18 mouse cellular contexts compared by ENCODE assay signal in the genomic region with DNA sequence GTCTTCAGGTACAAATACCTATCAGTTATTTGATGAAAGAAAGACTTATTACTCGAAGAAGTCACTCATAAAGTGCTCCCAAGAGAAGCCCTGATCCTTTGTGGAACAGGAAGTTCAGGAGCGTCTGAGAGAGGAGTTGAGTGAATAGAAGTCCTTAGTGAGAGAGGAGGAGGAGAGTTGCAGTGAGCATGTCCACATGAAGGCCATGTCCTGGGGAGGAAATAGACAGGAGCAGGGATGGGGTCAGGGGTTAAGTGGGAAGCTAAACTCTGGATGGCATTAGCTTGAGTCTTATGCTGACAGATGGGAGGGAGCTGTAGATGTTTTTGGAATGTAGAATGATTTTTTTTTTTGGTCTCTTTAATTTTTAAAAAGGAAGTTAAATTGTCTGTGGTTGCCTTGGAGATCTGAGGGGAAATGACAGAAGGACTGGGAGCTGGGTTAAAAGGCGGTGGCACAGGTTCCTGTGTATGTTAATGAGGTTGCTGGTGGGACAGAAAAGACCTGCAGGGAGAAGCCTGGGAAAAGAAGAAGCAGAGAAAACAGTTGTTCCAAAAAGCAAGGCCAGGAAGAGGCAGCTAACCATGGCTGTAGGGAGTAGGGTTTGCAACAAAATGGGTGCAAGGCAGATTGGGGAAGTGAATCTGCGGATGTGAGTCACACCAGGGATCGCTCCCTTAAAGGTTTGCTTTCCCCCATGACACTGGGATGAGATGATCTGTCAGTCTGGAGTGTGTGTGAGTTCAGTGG.
A peak's percentile ranks its signal among the peaks of the same experiment; 100 is the strongest.
DNase-seq lines count a peak whose midpoint lies in the region; ATAC-seq and TF ChIP-seq lines count a peak whose summit lies in the region.
"Had no signal": no experiment of that assay in that cellular context is flagged by ENCODE, and none has a peak within 500 bp of the region (broad histone marks: within the 10 kb centered on the region; RNA-seq: fewer than 3 reads in every experiment).

No protein-coding gene starts in this region.

- DNase-seq in forebrain, postnatal 0 days = no peak
- no peak for DNase-seq in forebrain, embryonic 10.5 days (ENCODE audit: extremely low spot score, low spot score)
- peak; percentile 25 for DNase-seq in lung, postnatal 36 days
- no peak for DNase-seq in lung, postnatal 25 days (ENCODE audit: low spot score)
- no peak for DNase-seq in thymus, postnatal 10 days (ENCODE audit: low spot score in 2 of 2)
- DNase-seq in stomach, postnatal 0 days (ENCODE audit: low spot score) = no peak
- no peak for DNase-seq in heart, postnatal 4 days
- DNase-seq: cerebellum, adult 9-10 months; heart, postnatal 10 days; kidney, adult 8-10 months; kidney, postnatal 4 days; lung, postnatal 10 days had no signal

- no peaks in the 10 kb centered on the region for H3K36me3 ChIP-seq in forebrain, postnatal 0 days (ENCODE audit: insufficient read depth)
- H3K36me3 ChIP-seq in forebrain, embryonic 10.5 days (replicated peaks) = no peaks in the 10 kb centered on the region
- no peaks in the 10 kb centered on the region for H3K36me3 ChIP-seq in stomach, postnatal 0 days (ENCODE audit: control insufficient read depth, insufficient read depth, low read length)
- H3K36me3 ChIP-seq: embryonic facial prominence, embryonic 12.5 days; neural tube, embryonic 13.5 days had no signal

- TF ChIP-seq EP300 in stomach, postnatal 0 days (optimal IDR thresholded peaks at IDR 0.05) = no peak

- no peaks in the 10 kb centered on the region for H3K4me1 ChIP-seq in forebrain, postnatal 0 days (ENCODE audit: insufficient read depth)
- H3K4me1 ChIP-seq in forebrain, embryonic 10.5 days = peaks cover 8% of the 10 kb centered on the region
- no peaks in the 10 kb centered on the region for H3K4me1 ChIP-seq in stomach, postnatal 0 days (replicated peaks; ENCODE audit: control insufficient read depth, insufficient read depth)
- H3K4me1 ChIP-seq: embryonic facial prominence, embryonic 12.5 days; neural tube, embryonic 13.5 days had no signal

- H3K9ac ChIP-seq in forebrain, postnatal 0 days = no peak overlapping the region
- H3K9ac ChIP-seq in stomach, postnatal 0 days (ENCODE audit: low read length) = no peak overlapping the region
- H3K9ac ChIP-seq: embryonic facial prominence, embryonic 12.5 days; liver, embryonic 14.5 days; neural tube, embryonic 13.5 days had no signal

- 49% methylated on average over 5 of the region's 5 CpGs for WGBS in forebrain, postnatal 0 days
- WGBS in forebrain, embryonic 10.5 days = 59% methylated on average over 5 of the region's 5 CpGs
- 52% methylated on average over 5 of the region's 5 CpGs for WGBS in stomach, postnatal 0 days

- no peaks in the 10 kb centered on the region for H3K27me3 ChIP-seq in forebrain, postnatal 0 days (ENCODE audit: insufficient read depth, low read length)
- no peaks in the 10 kb centered on the region for H3K27me3 ChIP-seq in forebrain, embryonic 10.5 days (ENCODE audit: poor library complexity, severe bottlenecking)
- H3K27me3 ChIP-seq in stomach, postnatal 0 days (ENCODE audit: control insufficient read depth, insufficient read depth, low read length) = no peaks in the 10 kb centered on the region
- H3K27me3 ChIP-seq: embryonic facial prominence, embryonic 12.5 days; neural tube, embryonic 13.5 days; Patski had no signal

- no peaks in the 10 kb centered on the region for H3K9me3 ChIP-seq in forebrain, postnatal 0 days (ENCODE audit: low read length)
- no peaks in the 10 kb centered on the region for H3K9me3 ChIP-seq in forebrain, embryonic 10.5 days
- H3K9me3 ChIP-seq in stomach, postnatal 0 days (ENCODE audit: control insufficient read depth, low read length) = no peaks in the 10 kb centered on the region
- H3K9me3 ChIP-seq: embryonic facial prominence, embryonic 12.5 days had no signal

- no peak for ATAC-seq in forebrain, postnatal 0 days
- ATAC-seq in megakaryocyte, adult 5-6 weeks (ENCODE audit: poor library complexity, severe bottlenecking) = peak; percentile 97
- no peak for ATAC-seq in stomach, postnatal 0 days (ENCODE audit: low FRiP score, low TSS enrichment)
- ATAC-seq: hindbrain, postnatal 0 days; Patski had no signal

- no peak for TF ChIP-seq CTCF in forebrain, postnatal 0 days (IDR thresholded peaks at IDR 0.05; ENCODE audit: low read depth)
- no peak for TF ChIP-seq CTCF in stomach, postnatal 0 days (IDR thresholded peaks at IDR 0.05; ENCODE audit: low read depth)

- no peak overlapping the region for H3K4me2 ChIP-seq in forebrain, postnatal 0 days (ENCODE audit: low read depth)
- H3K4me2 ChIP-seq in stomach, postnatal 0 days (replicated peaks; ENCODE audit: low read depth) = no peak overlapping the region
- H3K4me2 ChIP-seq: embryonic facial prominence, embryonic 12.5 days; neural tube, embryonic 13.5 days had no signal

- peak overlapping the region; percentile 21; the same call in 1 of the 2 replicates for H3K27ac ChIP-seq in forebrain, postnatal 0 days (ENCODE audit: low read depth, low read length)
- no peak overlapping the region for H3K27ac ChIP-seq in forebrain, embryonic 10.5 days
- no peak overlapping the region for H3K27ac ChIP-seq in stomach, postnatal 0 days (replicated peaks)
- H3K27ac ChIP-seq: embryonic facial prominence, embryonic 12.5 days; hindbrain, postnatal 0 days; liver, embryonic 14.5 days; neural tube, embryonic 13.5 days had no signal

- H3K4me3 ChIP-seq in forebrain, postnatal 0 days (ENCODE audit: low read depth, low read length) = no peak overlapping the region
- H3K4me3 ChIP-seq in forebrain, embryonic 10.5 days = no peak overlapping the region
- H3K4me3 ChIP-seq in stomach, postnatal 0 days (ENCODE audit: low read depth, low read length) = no peak overlapping the region
- H3K4me3 ChIP-seq: embryonic facial prominence, embryonic 12.5 days; neural tube, embryonic 13.5 days had no signal
